Mouse (Mus musculus) common myeloid progenitor, adult 5-6 weeks (primary cell): Measurements from ENCODE around the gene Dusp6. TPM values are rescaled to one million over a fixed set of nuclear protein-coding genes. Genes with fewer than 3 reads are reported as not detected.

Experiments used
- ATAC-seq: replicated peaks from 2 replicates; pipeline ENCODE4 v1.8.0; 2016; ENCODE audit warnings: low read depth, mild to moderate bottlenecking, moderate TSS enrichment, inconsistent platforms; ENCODE audit not compliant: poor library complexity, severe bottlenecking
- total RNA-seq: library from RNA; stranded (forward); fragments of 200-1000, 187-1606 nt; gene quantifications from 2 replicates; pipeline ENCODE4 v1.2.3, GENCODE M21; 2017

Gene Dusp6
- total RNA-seq, 1 experiment from 2014 or later, result 37.5 TPM

- ATAC-seq, result no peak
These were observed 6.7 kb downstream of the Dusp6 start for GRCm38 (mm10) chr10:99269704-99270103.

- ATAC-seq, result peak; percentile 48
These were observed 7.4 kb downstream of the Dusp6 start for GRCm38 (mm10) chr10:99270406-99270805.

- ATAC-seq, result no peak
These were observed 8.0 kb downstream of the Dusp6 start for GRCm38 (mm10) chr10:99271016-99271415.

- ATAC-seq, result no peak
These were observed 10.0 kb downstream of the Dusp6 start for GRCm38 (mm10) chr10:99273006-99273405.

GRCm38 (mm10) chr10:99274640-99275039 is 11.6 kb downstream of the Dusp6 start:
- no peak for ATAC-seq

- no peak for ATAC-seq
These were observed 16.2 kb downstream of the Dusp6 start for GRCm38 (mm10) chr10:99279067-99279880.

GRCm38 (mm10) chr10:99283981-99284385 is 21.0 kb downstream of the Dusp6 start:
- ATAC-seq, result no peak

GRCm38 (mm10) chr10:99284918-99285317 is 21.9 kb downstream of the Dusp6 start:
- peak; percentile 62 for ATAC-seq

GRCm38 (mm10) chr10:99285759-99286158 is 22.7 kb downstream of the Dusp6 start:
- ATAC-seq, result no peak

GRCm38 (mm10) chr10:99286213-99286612 is 23.2 kb downstream of the Dusp6 start:
- no peak for ATAC-seq

GRCm38 (mm10) chr10:99286787-99287186 is 23.8 kb downstream of the Dusp6 start:
- ATAC-seq, result no peak

- no peak for ATAC-seq
These were observed 24.2 kb downstream of the Dusp6 start for GRCm38 (mm10) chr10:99287206-99287605.

- ATAC-seq, result no peak
These were observed 26.1 kb downstream of the Dusp6 start for GRCm38 (mm10) chr10:99289176-99289575.

GRCm38 (mm10) chr10:99293111-99293640 is 30.1 kb downstream of the Dusp6 start:
- no peak for ATAC-seq

GRCm38 (mm10) chr10:99297721-99298120 is 34.7 kb downstream of the Dusp6 start:
- no peak for ATAC-seq

- ATAC-seq, result no peak
These were observed 35.6 kb downstream of the Dusp6 start for GRCm38 (mm10) chr10:99298328-99299295.

- no peak for ATAC-seq
These were observed 36.3 kb downstream of the Dusp6 start for GRCm38 (mm10) chr10:99299303-99299702.

GRCm38 (mm10) chr10:99302051-99302450 is 39.0 kb downstream of the Dusp6 start:
- peak; percentile 94 for ATAC-seq

- ATAC-seq, result no peak
These were observed 45.8 kb downstream of the Dusp6 start for GRCm38 (mm10) chr10:99308837-99309236.

GRCm38 (mm10) chr10:99309617-99310016 is 46.6 kb downstream of the Dusp6 start:
- no peak for ATAC-seq

GRCm38 (mm10) chr10:99310204-99310603 is 47.2 kb downstream of the Dusp6 start:
- ATAC-seq, result no peak
